Mouse (Mus musculus) v-Abl transformed pro-B cells (cell line): ENCODE results near the gene Srr.

Experiments used
- in situ Hi-C, 2 experiments: fragments of 400-800 bp; cut with MboI; formaldehyde crosslinking; loops; one replicate each; pipeline ENCODE4 v1.15.1; 2025; ENCODE audit not compliant: unreplicated experiment in 2 of 2

The Srr gene

DNA sequence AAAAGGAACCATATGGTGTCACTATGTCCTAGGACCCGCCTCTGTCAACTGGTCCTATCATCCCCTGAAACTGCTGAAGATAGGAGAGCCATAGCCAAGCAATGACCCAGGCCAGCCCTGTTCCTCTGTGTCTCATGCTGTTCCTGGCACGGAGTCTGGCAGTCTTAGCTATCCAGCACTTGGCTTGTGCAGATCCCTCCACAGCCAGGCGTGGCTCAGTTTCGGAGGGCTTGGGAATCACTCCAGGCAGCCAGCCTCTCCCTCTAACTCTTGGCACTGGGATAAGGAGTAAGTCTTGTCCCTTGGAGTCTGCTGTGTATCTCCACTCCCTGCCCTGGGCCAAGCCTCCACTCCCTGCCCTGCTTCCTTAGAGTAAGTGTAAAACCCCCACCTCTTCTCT, 59.1 kb downstream of the Srr start:
- in situ Hi-C loops = no loop called here

DNA sequence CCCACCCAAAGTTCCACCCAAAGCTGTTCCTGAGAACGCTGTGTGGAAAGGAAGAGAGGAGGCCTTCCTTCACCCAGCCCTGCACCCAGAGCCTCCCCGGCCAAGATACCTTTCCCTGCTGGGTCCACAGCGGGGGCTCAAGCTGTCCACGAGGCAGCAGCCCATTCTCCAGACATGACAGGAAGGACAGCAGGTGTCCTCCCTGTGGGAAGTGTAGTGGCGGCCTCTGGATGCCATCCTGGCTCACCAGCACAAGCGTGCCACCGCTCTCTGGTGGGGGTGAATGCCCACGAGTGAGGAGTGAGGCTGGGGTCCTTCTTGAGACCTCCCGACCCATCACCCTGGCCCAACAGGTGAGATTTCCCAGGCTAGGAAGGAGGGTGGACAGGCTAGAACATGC, 60.5 kb downstream of the Srr start:
- in situ Hi-C loops = no loop called here

- in situ Hi-C loops = no loop called here
Measured at GRCm38 (mm10) chr11:74864421-74864820, 61.3 kb downstream of the Srr start.

DNA sequence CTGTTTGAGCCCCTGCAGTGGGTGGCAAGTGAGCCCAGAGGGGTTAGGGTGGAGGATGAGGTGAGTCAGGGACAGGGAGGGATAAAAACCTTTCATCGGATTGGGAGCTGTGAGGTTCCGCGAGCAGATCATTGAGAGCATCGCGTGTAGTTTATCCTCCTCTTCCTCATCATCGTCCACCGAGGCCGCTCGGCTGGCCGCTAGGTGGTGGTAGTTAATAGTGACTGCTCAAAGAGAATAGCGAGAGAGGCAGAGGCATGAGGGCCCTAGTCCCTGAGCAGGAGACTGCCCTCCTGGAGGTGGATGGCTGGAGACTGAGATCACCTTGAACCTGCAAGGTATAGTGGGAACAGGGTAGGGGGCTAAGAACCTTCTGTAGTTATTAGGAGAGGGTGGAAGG, 62.3 kb downstream of the Srr start:
- in situ Hi-C loops = no loop called here

- in situ Hi-C loops = no loop called here
Measured at GRCm38 (mm10) chr11:74862129-74862528, 63.6 kb downstream of the Srr start.

DNA sequence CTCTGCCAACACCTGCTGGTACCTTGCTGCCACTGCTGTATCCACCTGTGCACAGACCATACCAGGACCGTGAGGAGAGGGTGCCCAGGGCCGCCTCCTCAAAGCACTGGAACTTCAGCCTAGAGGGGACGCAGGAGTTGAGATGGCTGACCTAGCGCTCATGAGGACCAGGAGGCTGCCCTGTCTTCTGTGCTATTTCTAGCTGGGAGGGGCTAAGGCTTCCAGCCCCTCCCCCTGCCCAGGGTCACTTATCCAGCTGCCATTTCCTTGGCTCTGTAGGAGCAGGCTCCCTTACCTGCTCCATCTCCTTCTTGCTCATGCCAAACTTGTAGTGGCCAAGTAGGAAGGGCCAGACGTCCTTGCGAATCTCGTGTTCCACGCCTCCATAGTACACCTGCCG, 68.0 kb downstream of the Srr start:
- in situ Hi-C loops = no loop called here
